Mouse (Mus musculus) limb, embryonic 14.5 days (tissue): Measurements from ENCODE around the gene Riiad1. TPM values are rescaled to one million over a fixed set of nuclear protein-coding genes. Genes with fewer than 3 reads are reported as not detected.

Experiments
- ATAC-seq: fragments of 200-750 bp; cut with Nextera tagmentation; 2 replicates; pipeline ENCODE4 v1.8.0; 2017; ENCODE audit warnings: low read depth, moderate number of reproducible peaks, moderate TSS enrichment; ENCODE audit not compliant: low FRiP score
- DNase-seq: peaks from one replicate; pipeline ENCODE4 v3.0.0-alpha.2; 2015; ENCODE audit warnings: low spot score
- H3K27ac ChIP-seq: fragments of 300-500 bp; sonication (generic); replicated peaks from 2 replicates; pipeline ENCODE4 v1.5.1; 2014; ENCODE audit warnings: low read depth, mild to moderate bottlenecking, low read length, moderate library complexity, mixed read lengths
- H3K27me3 ChIP-seq: fragments of 300-500 bp; sonication (generic); 2 replicates; pipeline ENCODE4 v1.6.1; 2014; ENCODE audit warnings: low read length, mixed read lengths; ENCODE audit not compliant: control insufficient read depth, insufficient read depth
- H3K36me3 ChIP-seq: fragments of 300-500 bp; sonication (generic); 2 replicates; pipeline ENCODE4 v1.6.1; 2014; ENCODE audit warnings: mild to moderate bottlenecking, low read length, moderate library complexity, mixed read lengths; ENCODE audit not compliant: control insufficient read depth, insufficient read depth
- H3K4me1 ChIP-seq: fragments of 300-500 bp; sonication (generic); 2 replicates; pipeline ENCODE4 v1.6.1; 2014; ENCODE audit warnings: antibody characterized with exemption, low read length, mixed read lengths; ENCODE audit not compliant: control insufficient read depth, insufficient read depth
- H3K4me2 ChIP-seq: fragments of 300-500 bp; sonication (generic); replicated peaks from 2 replicates; pipeline ENCODE4 v1.6.1; 2014; ENCODE audit warnings: low read depth, mild to moderate bottlenecking, low read length, moderate library complexity; ENCODE audit not compliant: severe bottlenecking
- H3K4me3 ChIP-seq: fragments of 300-500 bp; sonication (generic); replicated peaks from 2 replicates; pipeline ENCODE4 v1.5.1; 2014; ENCODE audit warnings: low read length
- H3K9ac ChIP-seq: fragments of 300-500 bp; sonication (generic); 2 replicates; pipeline ENCODE4 v1.6.1; 2014; ENCODE audit warnings: mild to moderate bottlenecking, low read depth, low read length, moderate library complexity; ENCODE audit not compliant: severe bottlenecking
- H3K9me3 ChIP-seq: fragments of 300-500 bp; sonication (generic); 2 replicates; pipeline ENCODE4 v1.6.1; 2016; ENCODE audit warnings: low read length; ENCODE audit not compliant: control insufficient read depth
- POLR2A ChIP-seq: fragments of 200-500 bp; IDR thresholded peaks from 2 replicates; pipeline ENCODE4 v1.8.0; 2012; ENCODE audit warnings: inconsistent platforms, mild to moderate bottlenecking, moderate library complexity, borderline replicate concordance; ENCODE audit not compliant: insufficient read depth, insufficient read length; ENCODE audit errors: extremely low read depth
- WGBS: fragments of 180-500 bp; shearing (Covaris S2); extraction: QIAGEN DNeasy Blood & Tissue Kit; methylation state at CpG from one replicate; pipeline ENCODE4 v1.1.7; 2014; 5-methylcytosine and 5-hydroxymethylcytosine counted together
- polyA plus RNA-seq, 2 experiments: library from polyadenylated mRNA; depleted of rRNA in 1 of 2; stranded (reverse) in 1 of 2; unstranded in 1 of 2; fragments of >200 nt; fragmentation: Nextera tagmentation in 1 of 2; extraction: Ambion mirVana in 1 of 2; gene quantifications; 2 replicates each; pipeline versions ENCODE4 v1.2.1 to v1.2.3; 2012 to 2014

Riiad1 gene
- polyA plus RNA-seq, 2 experiments = 1.4 to 3.8 TPM

DNA sequence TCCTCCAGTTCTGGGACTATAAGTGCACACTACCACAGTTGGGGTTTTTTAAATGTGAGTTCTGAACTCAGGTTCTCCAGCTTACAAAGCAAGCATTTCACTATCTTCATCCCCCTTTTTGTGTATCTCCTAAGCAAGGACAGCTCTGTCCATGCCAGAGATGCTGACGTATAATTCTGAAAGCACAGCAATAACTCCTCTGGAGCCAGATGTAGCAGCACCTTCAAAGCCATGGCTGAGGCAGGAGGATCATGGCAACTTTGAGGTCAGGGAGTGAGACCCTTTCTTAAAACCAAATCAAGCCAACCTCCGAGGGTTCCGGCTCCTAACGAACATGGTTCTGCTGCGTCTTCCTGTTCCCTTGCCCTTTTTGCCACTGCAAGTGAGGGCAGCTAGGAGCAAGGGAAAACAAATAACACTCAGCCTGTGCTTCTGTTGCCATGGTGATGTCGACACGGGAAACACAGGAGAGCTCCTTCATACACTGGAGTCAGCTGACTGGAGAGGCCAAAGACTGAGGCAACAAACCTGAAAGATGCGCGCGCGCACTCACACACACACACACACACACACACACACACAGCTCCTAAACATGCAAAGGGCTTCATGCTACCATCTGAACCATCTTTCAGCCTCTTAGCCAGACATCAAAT is 16.1 kb downstream of the Riiad1 start:
- no peak overlapping the region for H3K4me2 ChIP-seq
- H3K9me3 ChIP-seq = no peaks in the 10 kb centered on the region
- H3K27me3 ChIP-seq = no peaks in the 10 kb centered on the region
- ATAC-seq (no peak), DNase-seq (no peak)
- WGBS = 66% methylated on average over 11 of the region's 11 CpGs
- H3K4me1 ChIP-seq = no peaks in the 10 kb centered on the region
- no peak overlapping the region for H3K9ac ChIP-seq
- no peak for TF ChIP-seq POLR2A
- H3K36me3 ChIP-seq = no peaks in the 10 kb centered on the region
- H3K4me3 ChIP-seq = no peak overlapping the region
- H3K27ac ChIP-seq = no peak overlapping the region

DNA sequence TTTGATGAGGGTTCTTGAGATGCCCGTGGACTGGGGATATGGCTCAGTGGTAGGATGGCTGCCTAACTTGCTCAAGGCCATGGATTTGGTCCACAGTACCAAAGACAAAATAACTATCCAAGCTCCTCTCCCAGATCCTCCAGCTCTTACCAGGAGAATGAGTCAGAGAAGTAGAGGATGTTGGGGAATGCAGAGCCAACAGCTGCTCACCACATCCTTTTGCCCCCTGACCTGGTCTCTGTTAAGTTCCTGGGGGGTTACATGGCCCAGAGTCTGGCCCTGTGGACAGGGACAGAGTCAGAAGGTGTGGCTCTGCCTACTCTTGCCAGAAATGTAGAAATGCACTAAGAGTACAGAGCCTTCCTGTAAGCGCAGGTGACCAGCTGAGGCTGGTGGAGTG is 20.3 kb downstream of the Riiad1 start:
- no peak for TF ChIP-seq POLR2A
- DNase-seq (no peak), ATAC-seq (no peak)
- Histone ChIP-seq H3K27me3 (0 out of 2 replicates have a peak, but pooled peaks cover 7% of the 10 kb centered on the region), H3K9ac (no peak overlapping the region), H3K4me1 (no peaks in the 10 kb centered on the region), H3K9me3 (no peaks in the 10 kb centered on the region), H3K4me2 (no peak overlapping the region), H3K27ac (no peak overlapping the region), H3K4me3 (no peak overlapping the region), H3K36me3 (no peaks in the 10 kb centered on the region)
- 79% methylated on average over 2 of the region's 2 CpGs for WGBS

GRCm38 (mm10) chr3:94457055-94457454 is 23.1 kb downstream of the Riiad1 start:
- WGBS = 66% methylated on average over 3 of the region's 3 CpGs
- no peak overlapping the region for H3K27ac ChIP-seq
- peak overlapping the region; percentile 36; the same call in 1 of the 2 replicates for H3K4me3 ChIP-seq
- ATAC-seq (no peak), DNase-seq (no peak)
- no peak for TF ChIP-seq POLR2A
- no peaks in the 10 kb centered on the region for H3K36me3 ChIP-seq
- no peaks in the 10 kb centered on the region for H3K4me1 ChIP-seq
- no peaks in the 10 kb centered on the region for H3K9me3 ChIP-seq
- H3K27me3 ChIP-seq = 0 out of 2 replicates have a peak, but pooled peaks cover 7% of the 10 kb centered on the region
- peak overlapping the region; percentile 50; the same call in 1 of the 2 replicates for H3K4me2 ChIP-seq
- H3K9ac ChIP-seq = no peak overlapping the region

DNA sequence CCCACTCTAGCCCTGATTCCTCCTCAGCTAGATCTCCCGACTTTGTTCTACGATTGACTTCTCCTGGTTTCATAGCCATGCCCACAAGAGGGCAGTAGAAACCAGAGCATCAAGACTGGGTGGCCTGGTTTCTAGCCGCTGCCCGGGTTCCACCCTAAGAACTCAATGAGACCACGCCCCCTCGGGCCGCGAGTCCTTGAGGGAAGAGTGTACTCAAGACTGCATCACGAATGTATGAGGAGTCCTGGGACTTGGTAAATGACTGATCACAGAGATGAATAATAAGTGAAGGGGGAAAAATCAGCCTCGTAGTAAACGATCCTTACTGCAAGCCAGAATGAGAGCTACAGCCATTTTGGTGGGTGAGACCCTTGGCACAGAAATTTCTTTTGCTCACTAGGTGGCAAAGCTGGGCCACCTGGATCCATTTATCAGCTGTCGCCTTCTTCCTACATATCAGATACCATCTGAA is 23.6 kb downstream of the Riiad1 start:
- Histone ChIP-seq H3K27me3 (0 out of 2 replicates have a peak, but pooled peaks cover 7% of the 10 kb centered on the region), H3K27ac (no peak overlapping the region), H3K4me2 (peak overlapping the region; percentile 50), H3K4me1 (no peaks in the 10 kb centered on the region), H3K4me3 (peak overlapping the region; percentile 36), H3K36me3 (no peaks in the 10 kb centered on the region), H3K9ac (no peak overlapping the region), H3K9me3 (no peaks in the 10 kb centered on the region)
- no peak for TF ChIP-seq POLR2A
- DNase-seq = peak; percentile 96
- 2% methylated on average over 12 of the region's 12 CpGs for WGBS
- peak; percentile 91 for ATAC-seq

- Histone ChIP-seq H3K9ac (no peak overlapping the region), H3K4me1 (peaks cover 1% of the 10 kb centered on the region; the same call in 1 of the 2 replicates), H3K4me3 (no peak overlapping the region), H3K27ac (no peak overlapping the region), H3K4me2 (no peak overlapping the region), H3K36me3 (peaks cover 40% of the 10 kb centered on the region), H3K9me3 (no peaks in the 10 kb centered on the region), H3K27me3 (no peaks in the 10 kb centered on the region)
- ATAC-seq (no peak), DNase-seq (no peak)
- TF ChIP-seq POLR2A = no peak
- 84% methylated on average over 2 of the region's 2 CpGs for WGBS
Observed at GRCm38 (mm10) chr3:94449377-94449776, 30.8 kb downstream of the Riiad1 start.
